Mouse (Mus musculus) T-cell, adult 2 months (primary cell): ENCODE data around the gene Ect2.
A peak's percentile ranks its signal among the peaks of the same experiment; 100 is the strongest.

Experiments
- DNase-seq: peaks from one replicate; pipeline ENCODE4 v3.0.0; 2022; ENCODE audit warnings: low spot score

Gene Ect2

DNA sequence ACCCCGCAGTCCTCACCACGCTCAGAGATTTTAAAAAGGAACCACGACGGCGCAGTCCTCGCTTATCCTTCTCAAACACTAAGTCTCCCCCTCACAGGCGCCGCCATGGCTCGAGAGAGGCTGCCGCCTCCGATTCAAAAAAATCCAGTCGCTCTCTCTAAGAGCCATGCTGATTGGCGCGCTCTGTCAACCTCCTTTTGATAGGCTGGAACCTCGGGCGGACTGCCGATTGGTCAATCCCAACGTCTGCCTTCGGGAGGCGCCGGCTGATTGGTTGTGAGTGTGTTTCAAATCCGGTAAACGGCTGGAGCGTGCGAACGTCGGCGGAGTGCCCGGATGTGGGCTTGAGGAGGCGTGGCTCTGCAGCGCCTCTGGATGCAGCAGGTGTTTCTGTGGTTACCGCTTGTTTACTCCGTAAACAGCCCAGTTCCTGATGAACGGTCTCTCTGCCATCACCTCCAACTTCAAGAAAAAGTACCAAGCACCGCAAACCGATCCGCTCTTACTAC, at the start of gene Ect2:
Ect2 (minus strand) TSS at position 178 of the 509 bp plus-strand sequence.
- DNase-seq, result peak; percentile 99

DNA sequence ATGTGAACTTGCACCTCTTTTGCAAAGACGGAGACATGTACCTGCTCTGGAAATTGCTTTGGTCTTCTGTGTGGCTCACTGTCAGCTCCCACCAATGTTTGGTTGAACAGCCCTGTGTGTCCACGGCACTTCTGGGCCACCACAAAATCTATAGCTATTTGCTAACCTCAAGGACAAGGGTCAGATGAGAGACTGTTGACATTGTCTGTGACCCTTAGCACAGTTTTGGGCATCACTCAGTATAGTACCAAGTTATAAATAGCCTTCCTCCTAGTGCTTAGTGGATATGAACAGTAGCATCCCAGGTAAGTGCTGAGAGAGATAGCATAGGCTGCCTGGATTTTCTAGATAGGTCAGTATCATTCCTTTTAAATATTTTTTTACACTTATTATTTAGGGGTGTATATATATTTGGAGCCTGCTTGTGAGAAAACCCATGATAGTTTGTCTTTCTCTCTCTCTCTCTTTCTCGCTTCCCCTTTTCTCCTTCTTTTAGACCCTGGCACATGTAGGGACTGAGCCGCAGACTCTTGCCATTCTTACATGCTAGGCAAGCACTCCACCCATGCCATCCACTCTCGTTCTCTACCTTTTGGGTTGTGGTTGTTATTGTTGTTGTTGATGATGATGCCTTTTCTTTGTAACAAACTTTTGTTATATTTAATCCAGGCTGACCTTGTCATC, 48.2 kb upstream of the Ect2 start:
- DNase-seq, result no peak

DNA sequence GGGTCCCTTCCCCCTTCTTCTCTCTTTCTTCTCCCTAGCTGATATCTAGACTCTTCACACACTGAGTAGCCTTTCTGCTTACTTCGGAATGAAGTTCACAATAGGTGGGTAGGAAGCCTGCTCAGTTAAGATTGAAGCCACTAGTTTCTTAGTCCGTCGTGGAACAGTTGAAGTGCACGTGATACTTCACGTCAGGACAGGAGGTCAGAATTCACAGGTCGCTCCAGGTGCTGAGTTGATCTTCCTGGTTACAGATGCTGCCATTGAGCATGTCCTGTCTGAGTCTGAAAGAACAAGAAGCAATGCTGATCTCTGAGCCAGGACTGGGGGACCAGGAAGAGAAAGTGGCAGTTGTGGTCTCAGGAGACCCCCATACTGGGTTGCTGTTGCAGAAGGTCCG, 45.4 kb upstream of the Ect2 start:
- no peak for DNase-seq

DNA sequence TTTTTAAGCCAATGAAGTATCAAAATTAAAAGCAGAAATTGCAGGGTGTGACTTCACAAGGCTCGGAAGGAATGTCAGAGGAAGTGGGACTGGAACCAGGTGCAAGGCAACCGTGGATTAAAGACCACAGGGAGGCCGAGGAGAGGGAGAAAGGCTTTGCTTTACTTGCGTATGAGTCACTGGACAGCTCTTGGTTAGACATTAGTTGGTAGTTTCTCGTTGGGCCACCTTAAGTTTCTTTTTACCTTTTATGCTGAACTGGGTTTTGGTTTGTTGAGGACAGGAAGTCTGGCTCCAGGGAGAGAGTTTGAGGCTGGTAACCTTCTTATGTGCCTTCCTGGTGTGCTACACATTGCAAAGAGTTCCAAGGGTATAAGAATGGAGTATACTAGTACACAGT, 44.1 kb upstream of the Ect2 start:
- no peak for DNase-seq

DNA sequence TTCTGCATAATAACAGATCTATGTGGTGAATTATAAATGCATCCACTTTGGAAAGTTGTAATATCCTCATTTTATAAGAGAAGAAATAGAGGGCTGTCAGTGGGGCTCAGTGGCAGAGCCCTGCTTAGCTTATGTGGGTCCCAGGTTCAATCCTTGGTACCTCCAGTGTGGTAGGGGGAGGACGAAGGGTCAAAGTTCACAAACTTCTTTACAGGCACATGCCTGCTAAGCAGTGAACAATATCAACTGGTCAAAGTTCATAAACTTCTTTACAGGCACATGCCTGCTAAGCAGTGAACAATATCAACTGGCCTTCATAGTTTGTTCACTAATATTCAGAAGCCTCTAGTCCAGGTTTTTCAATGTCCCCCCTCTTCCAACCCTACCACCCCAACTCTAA, 42.9 kb upstream of the Ect2 start:
- no peak for DNase-seq

DNA sequence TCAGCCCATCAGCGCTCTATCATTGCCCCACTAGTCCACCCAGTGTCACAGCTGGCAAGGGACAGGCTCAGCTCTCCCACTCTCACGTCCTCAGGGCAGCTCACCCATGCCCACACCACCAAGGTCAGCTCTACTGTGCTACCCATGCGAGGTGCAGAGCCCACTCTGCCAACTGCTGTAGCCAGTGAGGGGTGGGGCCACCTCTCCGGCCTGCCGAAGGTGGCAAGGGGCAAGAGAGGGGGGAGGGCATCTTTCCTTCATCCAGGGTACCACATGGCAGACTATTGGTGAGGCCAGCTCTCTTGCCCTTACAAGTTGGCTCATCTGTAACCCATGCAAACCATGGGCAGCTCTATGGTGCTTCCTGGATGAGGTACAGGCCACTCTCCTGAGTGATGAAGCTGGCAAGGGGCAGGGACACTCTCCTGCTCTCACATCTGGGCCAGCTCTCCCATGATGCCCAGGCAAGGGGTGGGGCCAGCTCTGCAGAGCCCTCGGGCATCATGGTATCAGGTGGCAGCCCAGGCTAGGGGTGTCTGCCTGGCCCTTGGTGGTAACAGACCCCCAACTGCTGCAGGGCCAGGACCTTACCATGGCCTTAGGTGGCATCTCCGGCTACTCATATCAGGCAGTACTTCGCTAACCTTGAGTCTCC, 42.0 kb upstream of the Ect2 start:
- no peak for DNase-seq

DNA sequence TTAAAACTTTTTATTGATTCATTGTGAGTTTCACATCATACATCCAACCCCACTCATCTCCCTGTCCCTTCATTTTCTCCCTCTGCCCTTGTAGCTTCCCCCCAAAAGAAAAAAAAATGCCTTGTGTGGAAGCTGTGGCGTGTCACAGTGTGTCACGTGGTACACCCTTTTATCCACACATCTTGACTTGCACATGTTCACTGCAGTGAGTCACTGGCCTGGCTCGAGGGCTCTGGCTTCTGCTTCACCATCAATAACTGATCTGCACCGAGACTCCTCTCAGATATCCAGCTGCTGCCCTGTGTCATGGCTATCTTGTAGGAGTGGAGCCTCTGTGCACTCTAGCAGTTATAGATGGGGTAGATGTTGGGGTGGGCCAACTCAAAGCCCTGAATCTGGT, 41.5 kb upstream of the Ect2 start:
- no peak for DNase-seq

DNA sequence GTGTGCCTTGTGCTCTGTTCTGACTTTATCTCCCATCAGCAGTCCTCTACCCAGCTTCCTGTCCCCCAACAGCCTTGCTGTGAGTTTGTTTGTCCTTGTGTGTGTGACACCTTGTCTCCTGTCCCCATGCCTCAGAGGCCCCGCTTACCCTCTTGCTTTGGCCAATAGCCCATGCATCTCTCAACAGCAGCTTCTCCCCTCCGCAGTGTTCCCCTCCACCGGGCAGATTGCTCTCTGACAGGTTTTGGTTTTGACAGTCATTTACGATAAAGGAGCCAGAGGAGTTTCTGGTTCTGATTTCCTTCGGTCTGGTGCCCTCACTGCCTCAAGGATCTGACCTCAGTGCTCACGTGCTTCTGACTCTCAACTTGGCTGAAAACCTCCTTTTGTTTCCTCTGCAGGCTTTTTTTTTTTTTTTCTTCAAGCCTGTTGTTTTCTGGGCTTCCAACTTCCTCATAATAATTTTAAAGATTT, 40.2 kb upstream of the Ect2 start:
- peak; percentile 34 for DNase-seq

DNA sequence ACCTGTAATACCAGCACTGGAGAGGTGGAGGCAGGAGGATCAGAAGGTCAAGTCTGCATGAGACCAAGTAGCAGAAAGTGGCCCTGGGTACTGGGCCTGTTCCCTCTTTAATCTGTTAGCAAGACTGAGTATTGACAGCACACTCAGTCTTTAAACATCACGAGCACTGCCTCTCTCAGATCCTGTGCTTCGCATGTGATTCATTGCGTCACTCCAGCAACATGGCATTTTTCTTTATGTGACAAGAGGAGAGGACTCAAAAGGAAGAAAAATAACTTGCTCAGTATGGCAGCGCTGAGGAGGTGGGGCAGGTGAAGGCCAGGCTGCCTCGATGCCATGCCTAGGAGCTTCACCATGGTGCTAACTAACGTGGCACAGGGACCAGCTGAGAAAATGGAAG, 38.2 kb upstream of the Ect2 start:
- no peak for DNase-seq

DNA sequence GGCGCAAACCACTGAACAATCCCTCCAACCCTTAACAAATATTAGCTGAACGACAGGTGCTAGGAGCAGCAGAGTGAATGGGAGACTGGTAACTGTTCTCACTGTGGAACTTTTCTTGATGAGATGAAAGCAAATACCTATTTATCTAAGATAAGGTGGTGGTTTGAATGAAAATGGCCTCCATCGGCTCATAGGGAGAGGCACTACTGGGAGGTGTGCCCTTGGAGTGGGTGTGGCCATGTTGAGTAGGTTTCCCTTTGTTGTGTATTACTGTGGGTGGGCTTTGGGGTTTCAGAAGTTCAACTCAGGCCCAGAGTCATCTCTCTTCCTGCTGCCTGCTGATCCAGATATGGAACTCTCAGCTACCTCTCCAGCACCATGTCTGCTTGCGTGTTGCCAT, 37.2 kb upstream of the Ect2 start:
- DNase-seq, result no peak

DNA sequence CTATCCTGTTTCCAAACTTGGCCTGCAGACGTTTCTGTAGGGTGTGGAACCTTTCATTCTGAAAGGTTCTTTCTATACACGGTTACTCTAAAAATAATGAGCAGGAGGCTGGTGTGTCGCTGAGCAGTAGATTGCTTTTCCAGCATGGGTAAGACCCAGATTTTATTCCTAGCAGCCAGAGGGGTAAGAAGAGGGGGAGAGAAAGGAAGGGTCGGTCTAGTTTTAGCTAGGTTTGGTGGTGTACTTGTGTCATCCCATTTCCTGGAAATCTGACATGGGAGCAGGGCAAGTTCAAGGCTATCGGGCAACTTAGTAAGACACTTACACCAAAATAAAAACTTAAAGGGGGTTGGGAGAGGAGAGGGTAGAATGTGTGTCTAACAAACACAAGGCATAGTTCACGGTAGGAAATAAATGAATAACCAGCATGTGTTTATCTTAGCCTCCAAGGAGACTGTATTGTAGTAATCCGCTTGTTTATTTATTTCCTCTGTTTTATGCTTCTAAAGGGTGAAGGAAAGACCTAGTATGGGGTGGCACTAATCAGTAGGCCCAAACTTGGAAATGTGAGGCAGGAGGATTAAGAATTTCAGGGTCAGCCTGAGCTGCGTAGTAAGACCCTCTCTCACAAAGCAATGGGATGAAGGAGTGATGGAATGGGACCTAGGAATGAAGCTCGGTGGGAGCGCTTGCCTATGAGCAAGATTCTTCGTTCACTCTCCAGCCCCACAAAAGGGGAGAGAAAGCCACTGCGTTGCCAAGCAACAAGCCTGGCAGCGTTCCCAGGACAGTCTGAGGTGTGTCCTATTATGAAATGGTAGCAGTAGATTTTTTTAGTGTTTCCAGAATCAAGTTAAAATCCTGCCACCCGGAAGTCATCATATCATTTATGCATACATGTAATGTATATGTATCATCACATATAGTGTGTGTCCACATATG, 35.9 kb upstream of the Ect2 start:
- no peak for DNase-seq

DNA sequence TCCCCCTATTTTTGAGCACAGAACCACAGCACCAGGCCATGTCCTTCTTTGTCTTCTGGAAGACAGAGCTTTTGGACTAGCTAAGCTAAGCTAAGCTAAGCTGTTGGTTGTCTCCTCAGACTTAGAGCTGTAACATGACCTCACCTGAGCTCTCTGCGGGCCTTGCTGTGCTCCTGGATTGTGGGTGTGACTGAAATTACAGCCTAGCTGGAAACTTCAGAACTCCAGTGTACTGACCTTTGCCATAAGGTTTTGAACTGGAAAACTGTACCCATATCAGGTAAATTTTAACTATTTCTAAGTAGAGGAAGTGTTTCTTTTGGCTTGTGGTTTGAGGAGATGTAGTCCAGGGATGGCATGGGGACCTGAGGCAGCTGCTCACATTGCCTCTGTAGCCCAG, 34.7 kb upstream of the Ect2 start:
- no peak for DNase-seq

DNA sequence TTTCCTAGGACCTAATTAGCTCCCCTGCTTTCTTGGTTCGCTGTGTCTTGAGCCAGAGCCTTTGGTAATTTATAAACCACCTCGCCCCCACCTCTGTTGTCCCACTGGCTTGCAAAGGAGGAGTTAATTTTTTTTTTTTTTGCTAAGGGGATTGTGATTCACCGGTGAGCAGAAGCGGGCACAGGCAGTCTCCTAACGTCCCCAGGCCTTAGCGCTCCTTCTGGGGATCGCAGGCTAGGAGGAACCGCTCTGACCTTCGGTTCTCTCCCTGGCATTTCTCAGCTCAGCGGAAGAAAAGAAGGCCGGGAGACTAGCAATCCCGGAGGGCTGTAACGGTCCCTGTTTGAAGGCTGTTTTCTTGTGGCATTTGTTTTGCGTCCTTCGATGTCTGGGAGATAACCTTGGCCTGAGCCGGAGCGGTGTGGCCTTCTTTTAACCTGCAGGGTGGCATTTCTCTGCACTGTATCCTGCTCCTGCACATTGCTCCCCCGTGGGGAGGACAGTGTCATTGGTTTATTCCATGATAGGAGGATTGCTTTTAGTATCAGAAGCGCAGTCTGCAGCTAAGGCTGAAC, 30.0 kb upstream of the Ect2 start:
- DNase-seq, result no peak

DNA sequence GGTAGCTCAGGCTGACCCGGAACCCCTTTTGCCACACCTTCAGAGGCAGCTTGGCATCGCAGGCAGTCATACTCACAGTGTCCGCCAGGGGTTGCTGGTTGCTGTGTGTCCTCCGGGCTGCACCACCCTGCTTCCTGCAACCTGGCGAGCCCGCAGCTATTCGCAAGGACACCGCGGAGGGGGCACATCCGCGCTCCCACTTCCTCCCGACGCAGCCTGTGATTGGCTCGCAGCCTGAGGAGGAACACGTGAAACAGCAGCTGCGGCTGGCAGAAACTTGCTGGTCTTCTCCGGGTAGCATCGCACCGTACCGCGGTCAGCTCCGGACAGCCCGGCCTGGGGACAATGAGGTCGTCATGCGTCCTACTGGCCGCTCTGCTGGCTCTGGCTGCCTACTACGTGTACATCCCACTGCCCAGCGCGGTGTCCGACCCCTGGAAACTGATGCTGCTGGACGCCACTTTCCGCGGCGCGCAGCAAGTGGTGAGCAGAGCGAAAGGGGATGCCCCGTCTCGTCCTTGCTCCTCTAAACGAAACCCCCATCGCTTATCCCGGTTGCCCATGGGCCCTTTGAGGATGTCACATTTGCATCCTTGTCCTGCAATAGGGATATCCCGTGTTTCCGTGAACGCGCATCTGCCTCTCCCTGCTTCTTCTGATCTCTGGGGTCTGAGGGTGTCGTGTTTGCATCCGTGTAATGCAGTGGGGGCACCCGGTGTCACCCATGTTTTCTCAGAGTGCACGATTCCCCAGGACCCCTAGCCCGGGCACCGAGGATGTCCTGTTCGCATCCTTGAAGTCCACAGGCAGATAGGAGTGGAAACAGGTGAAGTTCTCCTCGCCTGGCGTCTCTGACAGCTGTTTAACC, 29.3 kb upstream of the Ect2 start, which contains the start of gene Nceh1:
Nceh1 (plus strand) TSS at position 233 of the 868 bp plus-strand sequence.
- peak; percentile 94 for DNase-seq

DNA sequence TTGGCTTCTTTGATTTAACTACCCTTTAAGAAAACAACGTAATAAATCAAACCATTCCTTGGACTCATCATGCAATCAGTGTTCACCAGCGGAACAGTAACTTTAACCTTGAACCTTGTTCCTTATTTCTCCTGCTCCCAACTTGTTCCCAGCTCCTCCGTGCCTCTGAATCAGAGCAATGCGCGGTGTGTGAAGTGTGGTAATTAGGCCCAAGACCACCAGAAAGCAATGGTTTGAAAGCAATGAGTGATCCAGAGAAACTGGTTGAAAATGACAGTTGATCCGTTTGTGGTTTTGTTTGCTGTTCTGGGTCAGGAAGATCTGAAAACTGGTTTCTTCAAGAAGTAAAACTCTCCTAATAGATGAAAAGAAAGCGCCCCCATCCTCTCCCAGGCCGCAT, 26.0 kb upstream of the Ect2 start:
- DNase-seq, result no peak

DNA sequence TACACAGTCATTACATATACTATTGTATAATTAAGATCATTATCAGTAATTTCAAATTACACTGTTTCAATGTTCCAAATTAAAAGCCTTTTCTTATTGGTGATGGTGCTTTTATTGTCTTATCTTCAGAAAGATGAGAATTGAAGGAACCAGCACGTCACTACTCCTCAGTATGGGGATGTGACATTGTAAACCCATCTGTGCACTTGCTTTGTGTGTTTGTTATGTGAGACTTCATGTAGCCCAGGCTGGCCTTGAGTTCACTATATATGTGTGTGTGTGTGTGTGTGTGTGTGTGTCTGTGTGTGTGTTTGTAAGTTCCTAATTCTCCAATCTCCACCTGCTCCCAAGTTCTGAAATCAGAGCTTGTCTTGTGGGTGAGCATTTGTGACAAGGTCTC, 16.6 kb upstream of the Ect2 start:
- no peak for DNase-seq

DNA sequence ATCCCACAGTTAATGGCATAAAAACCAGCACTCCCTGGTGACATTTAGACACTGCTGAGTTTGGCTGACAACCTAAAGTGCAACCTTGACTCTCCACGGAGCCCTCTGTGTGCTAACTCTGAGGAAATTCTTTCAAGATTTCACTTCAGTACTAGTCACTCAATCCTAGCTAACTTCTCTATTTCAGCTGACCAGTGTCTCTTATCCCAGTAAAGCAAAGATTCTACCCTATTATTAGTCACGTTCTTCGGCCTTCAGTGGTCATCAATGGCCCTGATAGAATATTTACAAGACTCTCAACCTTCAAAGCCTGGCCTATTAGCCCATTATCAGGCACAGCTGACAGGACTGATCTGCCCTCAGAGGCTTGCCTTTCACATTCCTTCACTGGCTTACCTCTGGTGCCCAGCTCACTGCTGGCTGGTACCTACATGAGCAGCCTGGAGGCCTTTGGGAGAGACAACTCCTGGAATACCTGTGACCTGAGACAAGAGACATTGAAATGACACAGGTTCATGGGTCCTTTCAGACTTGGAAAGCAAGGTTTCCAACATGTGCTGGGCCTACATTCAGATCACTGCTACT, 11.9 kb upstream of the Ect2 start:
- DNase-seq, result no peak

DNA sequence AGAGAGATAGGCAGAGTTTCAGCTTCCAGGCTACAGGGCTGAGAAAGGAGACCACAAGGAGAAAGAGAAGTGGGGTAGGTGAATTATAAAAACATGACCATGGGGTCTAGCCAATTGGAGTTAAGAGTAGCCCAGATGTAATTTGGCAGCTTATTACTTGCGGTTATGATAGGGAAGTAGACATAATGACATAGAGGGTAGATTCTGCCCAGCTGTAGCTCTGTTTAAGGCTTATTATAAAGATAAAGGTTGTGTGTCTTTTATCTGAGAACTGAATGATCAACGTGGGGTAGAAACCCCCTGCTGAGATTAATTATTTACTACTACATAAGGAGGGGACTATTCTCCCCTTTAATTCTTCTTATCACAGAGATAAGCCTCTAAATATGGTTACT, 8.7 kb upstream of the Ect2 start:
- DNase-seq, result no peak

DNA sequence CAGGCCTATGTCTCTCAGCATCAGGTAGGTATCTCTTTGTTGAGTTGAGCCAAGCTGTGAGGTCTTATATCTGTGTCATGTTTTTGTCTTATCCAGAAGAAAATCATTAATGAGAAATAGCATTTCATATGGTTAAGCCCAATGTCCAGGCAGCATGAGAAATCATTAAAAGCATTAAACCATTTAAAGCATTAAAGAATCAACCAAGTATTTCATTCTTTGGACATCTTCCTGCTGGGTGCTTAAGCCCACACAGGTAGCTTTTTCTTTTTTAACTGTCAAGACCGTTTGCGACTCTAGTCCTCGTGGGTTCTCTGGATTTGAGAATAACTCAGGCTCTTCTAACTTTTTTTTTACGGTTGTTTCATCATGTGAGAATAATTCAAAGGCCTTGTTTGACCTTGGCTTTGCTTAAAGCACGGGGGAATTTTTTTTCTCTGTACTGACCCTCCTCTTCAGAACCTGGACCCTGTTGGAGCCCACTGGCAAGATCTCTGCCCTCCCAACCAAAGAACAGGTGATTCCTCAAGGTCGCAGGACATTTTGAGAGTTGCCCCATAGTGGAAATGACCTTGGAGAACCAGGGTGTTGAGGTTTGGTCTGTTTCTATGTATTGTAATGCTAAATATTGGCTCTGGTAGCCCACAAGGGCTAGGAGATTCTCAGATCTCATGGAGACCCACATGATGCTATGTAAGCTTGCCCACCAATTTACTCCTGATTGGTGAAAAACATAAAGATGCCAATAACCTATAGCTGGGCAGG, 8.1 kb upstream of the Ect2 start:
- DNase-seq, result no peak

DNA sequence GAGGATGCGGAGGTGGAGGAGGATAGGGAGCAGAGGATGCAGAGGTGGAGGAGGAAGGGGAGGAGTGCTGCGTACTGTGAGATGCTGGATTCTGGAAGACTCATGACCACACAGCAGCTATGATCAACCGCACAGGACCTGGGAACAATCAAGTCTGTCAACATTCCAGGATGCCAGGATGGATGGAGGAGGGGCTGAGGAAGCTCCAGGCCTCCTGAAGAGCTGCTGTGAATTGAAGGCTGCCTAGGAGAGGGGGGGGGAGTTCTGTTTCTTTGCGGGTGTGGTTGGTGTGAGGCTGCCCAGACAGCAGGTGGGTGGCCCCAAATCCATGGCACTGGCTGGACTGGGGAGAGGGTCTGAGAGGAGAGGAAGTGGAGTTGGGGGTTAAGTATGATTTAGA, 5.2 kb upstream of the Ect2 start:
- no peak for DNase-seq
